Mouse (Mus musculus): ENCODE data around the gene Eif3k.

The Eif3k gene

DNA sequence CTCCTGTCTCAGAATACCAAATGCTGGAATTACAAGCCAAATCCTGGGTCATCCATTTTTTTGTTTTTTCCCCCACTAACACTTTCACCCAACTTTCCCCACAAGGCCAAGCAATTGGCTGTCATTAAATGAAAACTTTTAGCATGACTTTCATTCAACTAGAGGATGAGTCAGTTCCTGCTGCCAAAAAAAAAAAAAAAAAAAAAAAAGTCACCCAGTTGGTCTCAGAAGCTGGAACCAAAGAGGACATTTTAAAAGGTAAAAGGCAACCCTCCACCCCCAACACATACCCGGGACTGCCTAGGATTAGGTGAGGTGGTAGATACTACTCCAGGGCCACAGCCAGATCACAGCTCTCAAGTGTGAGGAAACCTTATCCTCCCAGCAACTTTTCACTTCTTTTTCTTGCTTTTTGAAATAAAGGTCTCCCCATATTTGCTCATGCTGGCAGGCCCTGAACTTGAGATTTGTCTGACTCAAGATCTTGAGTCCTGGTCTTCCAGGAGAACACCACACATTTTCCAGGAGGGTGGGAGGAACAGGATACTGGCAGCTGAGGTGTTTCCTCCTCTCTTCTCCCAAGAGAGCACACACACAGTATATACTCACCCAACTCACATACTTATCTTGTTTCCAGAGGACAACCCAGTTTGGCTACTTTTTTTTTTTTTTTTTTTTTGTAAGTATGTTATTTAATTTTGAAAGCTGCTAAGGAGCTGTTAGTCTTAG, 23.5 kb downstream of the Eif3k start:
- no peak for DNase-seq

DNA sequence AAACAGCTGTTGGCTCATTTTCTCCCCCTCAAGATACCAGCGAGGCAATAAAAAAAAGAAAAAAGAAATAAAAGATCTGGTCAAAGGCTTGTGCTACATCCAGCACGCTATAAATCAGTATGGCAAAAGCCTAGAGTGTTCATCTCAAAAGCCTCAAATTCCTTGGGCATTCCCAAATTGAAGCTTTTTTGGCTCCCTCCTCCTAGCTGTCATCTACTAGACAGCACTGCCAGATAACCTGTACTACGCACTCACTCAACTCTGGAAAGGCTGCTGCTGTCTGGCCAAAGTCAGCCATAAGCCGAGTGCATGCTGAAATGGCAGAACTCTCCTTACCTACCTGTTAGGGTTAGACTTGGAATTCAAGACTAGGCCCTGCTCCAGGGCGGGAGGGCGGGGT, 24.4 kb downstream of the Eif3k start:
- DNase-seq = no peak

DNA sequence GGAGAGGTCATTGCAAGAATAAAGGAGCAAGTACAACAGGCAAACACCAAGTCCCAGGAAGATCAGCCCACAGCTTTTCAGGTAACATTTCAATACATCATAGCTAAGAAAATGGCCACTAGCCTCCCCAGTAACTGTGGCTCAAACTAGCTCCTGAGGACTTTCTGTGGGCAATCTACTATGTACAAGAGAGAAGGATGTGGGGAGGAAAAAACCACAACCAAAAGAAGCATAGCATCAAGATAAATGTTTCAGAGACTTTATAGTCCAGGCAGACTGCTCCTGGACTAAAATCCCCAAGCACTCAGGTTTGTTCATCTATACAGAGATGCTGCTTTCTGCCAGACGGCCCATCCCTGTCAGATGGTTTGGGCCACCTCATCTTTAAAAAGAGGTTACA, 25.4 kb downstream of the Eif3k start:
- DNase-seq = no peak

DNA sequence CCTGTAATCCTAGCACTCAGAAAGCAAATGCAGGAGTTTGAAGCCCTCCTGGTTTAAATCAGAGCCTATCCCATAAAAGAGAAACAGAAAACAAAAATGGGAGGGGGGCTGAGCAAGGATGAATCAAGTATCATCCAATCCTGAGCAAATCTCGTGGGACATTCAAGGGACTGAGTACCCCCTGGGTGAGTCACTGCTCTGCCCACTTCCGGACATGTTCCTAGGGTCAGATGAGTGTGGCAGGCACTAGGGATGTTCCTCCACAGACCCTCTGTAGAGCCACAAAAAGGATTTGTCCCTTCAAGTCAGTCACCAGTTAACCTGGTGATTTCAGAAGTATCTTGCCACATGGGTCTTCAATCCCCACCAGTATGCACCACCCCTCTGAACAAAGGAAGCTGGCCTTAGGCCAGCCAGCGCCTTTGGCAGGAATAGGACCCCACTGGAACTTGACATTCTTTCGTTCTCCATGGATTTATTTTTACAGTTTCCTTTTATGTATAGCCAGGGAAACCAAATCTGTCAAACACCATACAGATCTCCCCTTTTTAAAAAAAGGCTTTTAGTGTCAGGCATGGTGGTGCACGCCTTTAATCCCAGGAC, 26.3 kb downstream of the Eif3k start:
- no peak for DNase-seq

DNA sequence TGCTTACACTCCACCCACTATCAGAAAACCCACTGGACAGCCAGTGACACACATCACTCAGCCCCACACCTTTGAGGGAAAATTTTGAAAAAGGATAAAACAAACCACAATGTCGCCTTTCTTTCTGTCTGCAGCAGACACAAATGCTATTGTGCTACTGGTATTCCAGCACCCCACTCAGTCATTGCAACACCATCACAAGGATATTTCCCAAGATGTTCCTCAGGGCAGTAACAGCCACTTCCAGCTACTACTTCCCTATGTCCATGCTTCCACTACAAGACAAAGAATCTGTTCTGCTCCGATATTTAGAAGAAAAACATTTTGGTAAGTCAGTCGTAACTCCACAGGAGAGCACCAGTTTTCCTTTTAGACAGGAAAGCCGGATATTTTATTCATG, 26.9 kb downstream of the Eif3k start:
- no peak for DNase-seq

DNA sequence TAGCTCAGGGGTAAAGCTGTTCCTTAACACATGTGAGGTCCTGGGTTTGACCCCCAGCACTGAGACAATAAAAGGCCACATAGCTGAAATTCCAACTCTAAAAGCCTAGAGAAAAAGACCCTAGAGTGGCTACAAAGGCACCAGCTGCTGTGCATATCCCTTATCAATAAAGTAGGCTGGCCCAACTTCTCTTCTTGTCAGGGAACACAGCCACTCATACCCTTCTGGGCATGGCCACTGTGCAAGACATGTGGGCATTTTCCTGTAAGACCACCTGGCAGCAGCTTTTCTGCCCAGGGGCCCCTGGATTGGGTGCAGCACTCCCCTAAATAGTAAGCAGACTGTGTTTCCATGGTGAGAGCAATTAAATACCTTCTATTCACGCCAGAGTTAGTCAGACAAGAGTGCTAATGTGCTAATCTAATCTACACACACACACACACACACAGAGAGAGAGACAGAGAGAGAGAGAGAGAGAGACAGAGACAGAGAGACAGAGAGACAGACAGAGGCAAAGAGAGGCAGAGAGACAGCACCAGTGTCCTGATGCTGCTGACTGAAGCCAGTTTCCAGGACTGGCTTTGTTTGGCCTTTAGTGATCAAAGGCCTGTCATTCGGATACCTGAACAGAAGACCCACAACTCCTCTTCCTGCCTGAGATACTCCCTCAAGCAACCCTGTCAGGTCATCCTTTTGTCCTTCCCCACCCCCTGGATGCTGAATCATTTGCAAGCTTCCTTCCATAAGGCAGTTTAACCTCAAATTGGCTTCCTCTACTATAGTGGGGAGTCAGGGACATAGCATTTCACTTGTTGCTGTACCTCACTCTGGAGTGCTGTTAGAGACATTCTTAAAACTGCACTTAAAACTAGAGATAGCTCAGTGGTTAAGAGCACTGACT, 27.9 kb downstream of the Eif3k start:
- no peak for DNase-seq

DNA sequence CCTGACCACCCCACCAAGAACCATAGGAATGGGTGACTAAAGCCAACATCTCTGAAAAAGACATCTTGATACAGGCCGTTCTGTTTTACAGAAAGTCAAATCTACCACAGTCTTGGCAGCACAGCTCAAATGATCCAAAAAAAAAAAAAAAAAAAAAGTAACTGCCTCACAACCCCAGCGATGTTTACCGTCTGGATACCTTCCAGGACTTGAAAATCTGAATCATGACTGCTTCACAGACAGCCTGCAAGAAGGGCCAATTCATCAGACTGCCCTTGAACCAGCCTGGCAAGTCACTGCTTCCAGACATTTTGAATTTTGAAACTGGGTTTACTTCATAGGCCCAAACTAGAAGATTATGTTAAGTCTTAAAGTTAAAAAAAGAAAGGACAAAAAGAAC, 28.9 kb downstream of the Eif3k start:
- DNase-seq = no peak

DNA sequence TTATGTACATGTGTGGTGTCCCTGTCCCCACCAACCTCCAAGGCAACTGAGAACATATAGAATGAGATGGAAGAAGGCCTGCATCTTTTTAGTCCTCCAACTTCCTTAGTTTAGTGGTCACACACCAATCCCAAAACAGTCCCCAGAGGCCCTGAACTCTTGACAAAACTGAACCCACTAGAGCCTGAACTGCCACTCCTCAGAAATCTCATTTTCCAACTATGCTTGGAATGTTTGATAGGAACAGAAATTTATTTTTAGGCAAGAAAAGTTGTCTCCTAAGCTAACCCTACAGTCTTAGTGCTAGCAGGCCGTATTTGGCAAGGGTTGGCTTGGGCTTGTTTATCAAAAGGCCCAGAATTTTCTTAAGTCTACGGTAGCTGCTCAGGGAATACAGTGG, 29.9 kb downstream of the Eif3k start:
- DNase-seq = no peak

DNA sequence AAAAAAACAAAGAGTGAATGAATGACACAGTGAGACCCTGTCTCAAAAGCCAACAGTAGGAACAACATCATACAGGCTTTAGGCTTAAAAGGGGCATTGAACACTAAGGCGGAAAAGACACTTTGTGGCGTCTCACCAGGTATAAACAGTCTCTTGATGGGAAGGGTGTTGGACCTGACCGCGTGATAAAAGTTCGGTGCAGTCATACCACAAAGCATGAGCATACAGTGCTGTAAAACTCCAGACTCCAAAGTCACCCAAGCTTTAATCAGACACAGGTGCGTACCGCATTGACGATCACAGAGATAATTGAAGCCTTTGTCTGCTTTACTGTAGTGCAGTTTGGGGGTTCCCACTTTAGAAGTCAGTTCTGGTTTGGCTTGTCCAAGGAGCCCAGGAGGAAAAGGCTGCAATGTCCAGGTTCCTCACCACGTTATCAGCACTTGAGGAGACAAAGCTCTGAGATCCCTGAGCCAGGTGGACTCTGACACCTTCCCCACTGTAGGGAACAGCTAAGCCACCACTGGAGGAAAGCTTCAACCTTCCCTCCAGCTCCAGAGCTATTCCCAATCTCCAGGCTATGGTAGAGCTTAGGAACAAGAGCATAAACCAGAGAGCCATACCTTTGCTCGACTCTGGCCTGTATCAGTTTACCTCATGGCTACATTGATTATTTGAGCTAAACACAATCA, 31.2 kb downstream of the Eif3k start:
- no peak for DNase-seq

DNA sequence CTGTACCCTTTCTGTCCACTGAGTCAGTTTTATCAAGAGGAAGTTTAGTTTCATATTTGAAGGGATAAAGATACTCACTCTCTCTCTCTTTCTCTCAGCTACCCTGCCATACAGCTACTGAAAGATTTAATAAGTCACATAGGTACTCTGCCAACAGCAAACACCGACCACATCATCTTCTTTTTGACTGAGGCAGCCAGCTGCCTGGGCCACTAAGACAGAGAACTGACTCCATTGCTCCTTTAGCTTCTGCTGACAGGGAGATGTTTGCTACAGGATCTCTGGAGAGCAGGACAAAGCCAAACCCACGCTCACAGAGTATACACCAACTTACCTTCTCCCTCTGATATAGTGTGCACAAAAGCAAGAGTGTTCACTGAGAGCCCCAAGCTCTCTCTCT, 32.4 kb downstream of the Eif3k start:
- no peak for DNase-seq

DNA sequence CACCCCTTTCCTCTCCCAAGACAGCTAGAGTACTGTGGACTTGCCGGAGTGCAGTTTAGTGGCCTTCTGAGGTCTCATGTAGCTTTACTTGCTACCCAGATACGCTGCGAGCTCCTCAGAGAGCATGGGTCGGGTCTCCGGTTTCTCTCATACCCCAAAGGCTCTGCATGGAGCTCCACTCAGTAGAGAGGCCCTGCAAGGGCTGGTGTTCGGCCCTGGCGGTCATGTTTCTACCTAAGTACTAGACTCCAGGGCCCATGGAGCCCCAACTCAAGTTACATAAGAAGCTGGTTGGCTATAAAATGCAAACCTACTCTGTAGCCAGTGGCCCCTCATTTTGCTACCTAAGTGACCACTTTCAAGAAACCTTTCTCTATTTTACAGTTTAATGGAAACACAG, 32.9 kb downstream of the Eif3k start:
- DNase-seq = no peak

DNA sequence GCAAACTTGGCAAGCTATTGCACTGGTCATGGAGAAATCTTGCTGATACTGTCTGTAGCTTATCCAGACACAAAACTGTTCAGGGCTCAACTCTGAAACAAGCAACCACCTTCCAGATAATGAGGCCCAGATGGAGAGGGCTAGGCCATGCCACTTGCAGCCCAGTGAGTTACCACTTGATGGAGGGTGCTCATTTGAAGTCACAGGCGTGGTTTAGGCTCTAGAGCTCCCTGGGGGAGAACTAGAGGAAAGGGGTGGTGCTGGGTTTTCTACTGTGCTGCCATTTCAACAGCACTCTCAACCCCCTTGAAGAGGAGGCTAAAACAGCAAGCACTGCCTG, 35.4 kb downstream of the Eif3k start:
- DNase-seq = no peak

DNA sequence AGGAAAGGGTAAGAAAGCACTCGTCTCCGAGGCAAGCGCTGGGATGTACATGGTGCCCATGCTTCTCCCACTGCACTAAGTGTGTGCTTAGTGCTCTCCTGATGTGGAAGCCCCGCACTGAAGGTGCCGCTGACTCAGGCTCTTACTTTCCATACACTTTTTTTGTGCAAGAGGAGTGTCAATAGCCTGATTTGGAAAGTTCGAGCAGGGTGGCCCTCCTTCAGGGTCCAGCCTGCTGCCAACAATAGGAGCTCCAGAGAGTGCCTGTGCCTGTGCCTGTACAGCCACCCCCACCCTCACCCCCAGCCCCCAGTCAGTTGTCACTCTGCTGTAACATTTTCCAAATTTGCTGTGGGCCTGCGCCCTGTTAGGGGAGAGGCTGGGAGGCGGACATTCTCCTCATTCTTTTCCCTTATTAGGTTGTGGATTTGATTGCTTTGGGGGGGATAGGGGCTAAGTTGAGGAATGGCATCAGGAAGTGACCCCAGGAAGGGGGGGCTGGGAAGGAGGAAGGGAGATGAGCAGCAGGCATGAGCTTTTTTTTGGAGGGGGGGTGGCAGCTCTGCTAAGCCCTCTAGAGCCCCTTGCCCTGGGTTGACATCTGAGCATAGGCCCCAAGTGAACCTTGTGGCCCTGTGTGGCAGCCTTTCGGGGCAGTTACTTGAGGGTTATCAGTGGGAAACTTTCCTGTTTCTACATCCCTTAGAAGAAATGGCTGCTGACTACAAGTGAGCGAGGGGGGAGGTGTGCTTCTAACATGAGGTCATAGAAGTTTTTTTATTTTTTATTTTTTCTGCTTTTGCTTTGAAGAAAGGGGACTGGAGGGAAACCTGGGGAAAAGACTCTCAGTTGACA, 36.0 kb downstream of the Eif3k start:
- no peak for DNase-seq

DNA sequence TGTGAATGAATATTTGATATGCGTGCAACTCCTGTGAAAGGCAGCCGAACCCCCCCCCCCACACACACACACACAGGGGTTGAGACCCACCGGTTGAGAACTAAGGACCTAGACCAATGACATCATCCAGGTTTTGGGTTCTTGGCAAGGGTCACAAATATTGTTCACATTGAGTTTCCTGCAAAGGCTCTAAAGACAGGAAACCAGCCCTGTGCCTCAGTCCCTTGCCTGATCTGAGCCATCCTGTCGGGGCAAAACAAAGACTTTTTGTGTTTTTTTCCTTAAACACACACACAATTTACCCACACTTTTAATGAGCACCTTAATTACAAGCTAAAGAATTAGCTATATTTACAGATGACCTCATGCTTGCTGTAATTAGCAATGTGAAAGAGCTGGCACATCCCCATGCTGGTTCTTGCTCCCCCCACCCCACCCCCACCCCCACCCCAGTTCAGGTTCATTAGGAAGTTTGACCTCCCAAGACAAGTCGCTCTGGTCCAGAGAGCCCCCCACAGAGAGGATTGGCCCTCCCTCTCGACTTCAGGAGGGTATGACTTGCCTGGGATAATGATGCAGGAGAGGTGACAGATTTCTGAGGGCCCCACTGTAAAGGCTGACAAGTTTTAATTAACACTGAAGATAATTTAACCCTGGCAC, 36.8 kb downstream of the Eif3k start:
- no peak for DNase-seq

DNA sequence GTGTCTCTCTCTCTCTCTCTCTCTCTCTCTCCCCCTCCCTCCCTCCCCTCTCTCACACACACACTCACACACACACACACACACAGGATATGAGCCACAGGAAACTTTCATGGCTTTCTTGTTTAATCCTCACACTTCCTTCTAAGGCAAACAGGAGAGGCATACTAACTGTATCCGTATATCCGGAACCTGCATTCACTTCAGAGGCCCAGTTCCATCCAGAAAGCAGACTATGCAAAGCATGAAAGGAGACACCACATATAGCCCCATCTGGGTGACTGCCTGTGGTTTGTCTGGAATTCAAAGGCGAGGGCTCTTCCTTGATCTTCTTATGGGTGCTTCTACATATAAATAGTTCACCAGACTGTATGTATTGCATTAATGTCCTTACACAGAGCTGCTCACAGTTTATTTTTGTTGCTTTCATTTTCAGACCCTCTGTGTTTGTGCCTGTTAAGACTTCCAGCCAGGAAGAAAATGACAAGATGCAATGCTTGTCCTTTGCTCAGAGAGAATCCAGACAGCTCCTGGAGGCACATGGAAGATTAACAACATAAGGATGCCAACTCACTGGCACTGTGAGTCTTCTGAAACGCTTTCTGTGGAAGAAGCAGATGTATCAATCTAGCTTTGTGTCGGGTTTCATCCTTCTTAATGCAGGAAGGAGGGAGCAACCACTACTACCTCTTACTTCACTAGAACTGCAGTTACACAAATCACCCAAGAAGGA, 38.0 kb downstream of the Eif3k start:
- no peak for DNase-seq

DNA sequence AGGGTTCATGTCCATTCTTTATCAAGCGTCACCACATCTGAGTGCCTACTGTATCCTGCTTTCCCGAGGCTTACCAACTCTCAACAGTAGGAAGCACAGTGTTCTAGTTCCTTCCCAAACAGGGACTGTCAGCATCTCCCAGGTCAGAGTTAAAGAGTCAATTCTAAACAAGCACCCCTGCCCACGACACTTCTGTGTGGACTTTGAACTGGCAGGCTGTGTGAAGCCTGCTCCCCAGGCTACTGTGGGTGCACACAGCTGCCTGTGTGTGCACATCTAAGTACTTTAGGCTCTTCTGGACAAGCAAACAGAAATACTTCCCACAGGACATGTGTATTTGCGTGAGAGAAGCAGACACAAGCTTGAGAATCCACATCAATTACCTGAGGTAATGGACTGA, 40.1 kb downstream of the Eif3k start:
- DNase-seq = no peak

DNA sequence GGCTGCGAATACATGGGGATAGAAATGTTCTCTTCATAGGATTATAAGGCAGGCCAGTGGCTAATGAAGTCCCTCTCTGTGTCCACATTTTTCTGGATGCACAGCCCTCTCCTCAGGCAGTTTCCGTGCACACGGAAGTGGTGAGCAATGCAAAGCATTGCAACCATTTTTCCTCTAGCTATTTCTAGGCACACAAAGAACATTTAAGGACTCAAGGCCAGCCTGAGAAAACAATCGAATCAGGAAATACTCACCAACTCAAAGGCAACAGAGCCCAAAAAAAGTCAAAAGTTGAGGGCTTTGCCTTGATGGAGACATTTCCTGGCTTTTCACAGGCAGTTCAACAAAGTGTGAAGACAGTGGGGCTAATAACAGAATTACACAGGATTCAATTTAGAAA, 40.5 kb downstream of the Eif3k start:
- no peak for DNase-seq

DNA sequence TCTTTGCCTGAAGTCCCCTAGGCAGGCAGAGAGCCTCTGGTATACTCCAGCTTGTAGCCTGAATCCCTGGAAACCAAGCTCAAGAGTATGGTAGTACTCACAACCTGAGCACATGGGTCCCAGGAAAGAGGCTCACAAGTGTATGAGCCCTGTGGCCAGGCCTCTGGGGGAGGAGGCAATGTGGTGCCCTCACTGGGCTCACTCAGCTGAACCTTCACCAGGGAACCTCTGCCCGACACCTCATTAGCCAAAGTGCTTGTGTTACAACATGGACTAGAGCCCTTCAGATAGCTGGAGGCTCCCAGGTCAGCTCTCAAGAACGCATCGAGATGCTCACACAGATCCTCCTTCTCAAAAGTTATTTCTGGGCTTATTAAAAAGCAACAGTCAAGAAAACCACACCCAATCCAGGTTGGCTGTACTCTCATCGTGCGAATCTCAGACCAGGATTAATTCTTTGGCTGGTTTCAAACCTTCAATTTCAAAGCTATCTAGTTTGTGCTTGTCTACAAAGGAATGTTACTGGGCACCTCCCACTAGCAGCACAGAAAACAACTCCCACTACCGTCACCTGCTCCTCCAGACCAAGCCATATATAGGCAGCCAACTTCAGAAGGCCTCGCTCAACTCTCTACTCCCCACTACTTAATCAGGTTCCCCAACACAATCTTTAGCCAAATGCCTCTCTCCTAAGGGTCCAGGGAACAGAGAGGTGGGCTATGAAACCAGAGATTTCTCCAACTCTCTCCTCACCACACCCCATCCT, 42.1 kb downstream of the Eif3k start:
- DNase-seq = no peak

DNA sequence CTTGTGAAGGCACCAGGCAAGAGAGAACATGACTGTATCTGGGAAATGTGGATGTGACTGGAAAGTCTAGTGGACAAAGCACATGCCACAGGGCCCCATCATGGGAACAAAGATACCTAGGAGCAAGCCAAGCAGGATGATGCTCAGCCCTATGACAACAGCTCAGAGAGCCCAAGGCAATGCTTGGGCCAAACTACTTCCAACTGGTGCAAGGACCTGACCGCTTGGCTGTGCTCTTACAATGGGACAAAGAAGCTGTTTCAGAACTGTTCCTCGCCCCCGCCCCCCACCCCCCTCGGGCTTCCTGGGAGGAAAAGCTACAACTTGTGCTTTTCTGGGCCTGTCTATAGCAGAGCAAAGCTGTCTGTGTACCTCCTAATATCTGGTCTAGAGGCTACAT, 43.0 kb downstream of the Eif3k start:
- DNase-seq = no peak

DNA sequence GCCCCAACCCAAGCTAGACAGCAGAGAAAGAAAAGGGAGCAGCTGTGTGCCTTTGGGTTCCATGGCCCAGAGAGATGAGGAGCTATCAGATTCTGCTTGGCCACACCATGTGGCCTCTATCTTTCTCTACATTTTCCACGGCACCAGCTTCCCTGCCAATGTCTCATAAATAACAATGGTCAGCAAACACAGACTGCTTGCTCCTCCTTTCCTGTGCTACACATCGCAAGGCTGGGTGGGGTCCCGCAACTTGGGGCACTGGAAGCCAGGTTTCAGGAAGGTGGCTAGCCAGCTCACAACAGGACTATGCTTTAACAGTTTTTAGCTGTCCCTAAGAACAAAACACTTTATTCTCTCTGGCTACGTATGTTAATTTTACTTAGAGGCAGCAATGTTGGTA, 44.9 kb downstream of the Eif3k start:
- no peak for DNase-seq

DNA sequence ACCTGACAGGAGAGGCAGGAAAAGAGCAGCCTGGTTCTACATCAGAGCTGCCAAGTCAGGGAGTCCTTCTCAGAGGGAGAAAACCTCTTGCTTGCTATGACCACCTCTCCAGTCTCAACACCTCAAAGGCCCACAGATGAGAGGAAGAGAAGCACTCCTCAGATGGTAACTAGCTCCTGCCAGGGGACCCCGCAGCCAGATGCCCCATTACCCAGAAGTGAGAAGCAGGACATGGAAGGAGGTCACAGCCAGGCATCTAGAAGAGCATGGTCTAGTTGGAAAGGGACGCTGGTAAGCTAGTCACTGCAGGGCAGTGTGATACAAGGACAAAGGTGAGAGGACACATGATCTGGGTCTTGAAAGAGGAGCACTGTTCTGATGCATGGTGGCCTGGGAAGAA, 47.8 kb downstream of the Eif3k start:
- no peak for DNase-seq
